Mouse (Mus musculus): ENCODE results near the gene Tmem30c. TPM values are rescaled to one million over a fixed set of nuclear protein-coding genes. Genes with fewer than 3 reads are reported as not detected.
"Not testable (repeated sequence)": the region's sequence is repeated elsewhere in the genome, so short reads cannot be mapped to it uniquely, and the experiment has no call there.

The Tmem30c gene
- polyA plus RNA-seq, 1 experiment from 2014 or later: 0.10 TPM

- 58% methylated on average over 4 of the region's 5 CpGs for WGBS (ENCODE audit: insufficient replicate concordance)
- peak overlapping the region; percentile 68 for H3K4me3 ChIP-seq (ENCODE audit: low read depth, low read length)
- not testable (repeated sequence) for H3K27ac ChIP-seq (ENCODE audit: low read depth, low read length)
These were observed 60.7 kb downstream of the Tmem30c start for GRCm38 (mm10) chr16:57231937-57232310.

GRCm38 (mm10) chr16:57231089-57231936 is 61.4 kb downstream of the Tmem30c start, which contains the start of gene Tbc1d23:
TSS of gene Tbc1d23 (minus strand) at chr16:57231504.
- Histone ChIP-seq H3K4me2 (peak within 1 kb of the TSS; percentile 66), H3K27ac (ENCODE audit: low read depth, low read length) (peak within 1 kb of the TSS; percentile 58), H3K9ac (ENCODE audit: low read depth, low read length) (peak within 1 kb of the TSS; percentile 74), H3K27me3 (ENCODE audit: control insufficient read depth, insufficient read depth, low read length) (no peaks in the 10 kb centered on the region), H3K36me3 (ENCODE audit: control insufficient read depth, insufficient read depth, low read length) (no peaks in the 10 kb centered on the region), H3K9me3 (replicated peaks; ENCODE audit: control insufficient read depth, low read length) (no peaks in the 10 kb centered on the region), H3K4me3 (ENCODE audit: low read depth, low read length) (peak within 1 kb of the TSS; percentile 68), H3K4me1 (ENCODE audit: control insufficient read depth, insufficient read depth, low read length) (peaks cover 10% of the 10 kb centered on the region; the same call in 1 of the 2 replicates)
- under 1% methylated on average over 42 of the region's 42 CpGs for WGBS (ENCODE audit: insufficient replicate concordance)
- peak; percentile 98 for ATAC-seq (replicated peaks; ENCODE audit: insufficient number of reproducible peaks, low FRiP score, low TSS enrichment)

More at GRCm38 (mm10) chr16:57231937-57232310, 60.7 kb downstream of the Tmem30c start:
- H3K4me1 ChIP-seq (ENCODE audit: control insufficient read depth, insufficient read depth, low read length): peaks cover 10% of the 10 kb centered on the region; the same call in 1 of the 2 replicates
- peak overlapping the region; percentile 66 for H3K4me2 ChIP-seq
- H3K9ac ChIP-seq (ENCODE audit: low read depth, low read length); H3K27me3 ChIP-seq (ENCODE audit: control insufficient read depth, insufficient read depth, low read length); H3K36me3 ChIP-seq (ENCODE audit: control insufficient read depth, insufficient read depth, low read length); ATAC-seq (replicated peaks; ENCODE audit: insufficient number of reproducible peaks, low FRiP score, low TSS enrichment); H3K9me3 ChIP-seq (replicated peaks; ENCODE audit: control insufficient read depth, low read length): not testable (repeated sequence)

- H3K27me3 ChIP-seq (ENCODE audit: control insufficient read depth, insufficient read depth, low read length): no peaks in the 10 kb centered on the region
- no peaks in the 10 kb centered on the region for H3K36me3 ChIP-seq (ENCODE audit: control insufficient read depth, insufficient read depth, low read length)
- WGBS (ENCODE audit: insufficient replicate concordance): 82% methylated on average over 5 of the region's 5 CpGs
- no peak overlapping the region for H3K4me3 ChIP-seq (ENCODE audit: low read depth, low read length)
- no peak overlapping the region for H3K27ac ChIP-seq (ENCODE audit: low read depth, low read length)
- H3K9me3 ChIP-seq (replicated peaks; ENCODE audit: control insufficient read depth, low read length): no peaks in the 10 kb centered on the region
- H3K4me1 ChIP-seq (ENCODE audit: control insufficient read depth, insufficient read depth, low read length): peaks cover 7% of the 10 kb centered on the region; the same call in 1 of the 2 replicates
- no peak for ATAC-seq (replicated peaks; ENCODE audit: insufficient number of reproducible peaks, low FRiP score, low TSS enrichment)
- H3K9ac ChIP-seq (ENCODE audit: low read depth, low read length): no peak overlapping the region
- H3K4me2 ChIP-seq: no peak overlapping the region
These were observed 66.2 kb downstream of the Tmem30c start for GRCm38 (mm10) chr16:57226444-57226843.

GRCm38 (mm10) chr16:57220361-57220760 is 72.3 kb downstream of the Tmem30c start:
- Histone ChIP-seq H3K27me3 (ENCODE audit: control insufficient read depth, insufficient read depth, low read length) (no peaks in the 10 kb centered on the region), H3K9ac (ENCODE audit: low read depth, low read length) (no peak overlapping the region), H3K27ac (ENCODE audit: low read depth, low read length) (no peak overlapping the region), H3K9me3 (replicated peaks; ENCODE audit: control insufficient read depth, low read length) (no peaks in the 10 kb centered on the region), H3K36me3 (ENCODE audit: control insufficient read depth, insufficient read depth, low read length) (no peaks in the 10 kb centered on the region), H3K4me1 (ENCODE audit: control insufficient read depth, insufficient read depth, low read length) (no peaks in the 10 kb centered on the region), H3K4me3 (ENCODE audit: low read depth, low read length) (no peak overlapping the region), H3K4me2 (no peak overlapping the region)
- 95% methylated on average over 6 of the region's 6 CpGs for WGBS (ENCODE audit: insufficient replicate concordance)
- ATAC-seq (replicated peaks; ENCODE audit: insufficient number of reproducible peaks, low FRiP score, low TSS enrichment): no peak

Other genes starting within 250 kb of the Tmem30c start
- gene Tmem45a2, start 221.5 kb downstream of the Tmem30c start, polyA plus RNA-seq (2014; fragmentation: Nextera tagmentation; extraction: Ambion mirVana): not detected in 2 replicates
- 48.3 and 53.7 TPM in 2 replicates for gene Tomm70a, start 171.2 kb downstream of the Tmem30c start, polyA plus RNA-seq (2014; fragmentation: Nextera tagmentation; extraction: Ambion mirVana)
- 43.0 and 46.3 TPM in 2 replicates for gene Nit2, start 125.5 kb downstream of the Tmem30c start, polyA plus RNA-seq (2014; fragmentation: Nextera tagmentation; extraction: Ambion mirVana)
- 20.5 and 25.0 TPM in 2 replicates for gene Tbc1d23, start 61.4 kb downstream of the Tmem30c start, polyA plus RNA-seq (2014; fragmentation: Nextera tagmentation; extraction: Ambion mirVana)
- gene Filip1l, start 60.2 kb upstream of the Tmem30c start, polyA plus RNA-seq (2014; fragmentation: Nextera tagmentation; extraction: Ambion mirVana): 26.0 and 26.8 TPM in 2 replicates

Data from heart, embryonic 11.5 days (tissue).